Mouse (Mus musculus): Measurements from ENCODE around the gene Plcb3.

The Plcb3 gene

GRCm38 (mm10) chr19:6940396-6941351 is 35.6 kb downstream of the Plcb3 start:
- DNase-seq (ENCODE audit: low read depth, low spot score), result no peak

- no peak for DNase-seq (ENCODE audit: low read depth, low spot score)
These were observed 36.9 kb downstream of the Plcb3 start for GRCm38 (mm10) chr19:6939106-6940002.

GRCm38 (mm10) chr19:6937541-6938465 is 38.5 kb downstream of the Plcb3 start:
- no peak for DNase-seq (ENCODE audit: low read depth, low spot score)

GRCm38 (mm10) chr19:6936299-6936698 is 40.0 kb downstream of the Plcb3 start:
- no peak for DNase-seq (ENCODE audit: low read depth, low spot score)

- DNase-seq (ENCODE audit: low read depth, low spot score), result no peak
These were observed 41.9 kb downstream of the Plcb3 start, which contains the start of gene Kcnk4 for GRCm38 (mm10) chr19:6934195-6934977. TSS of gene Kcnk4 (minus strand) at chr19:6934515.

GRCm38 (mm10) chr19:6933436-6934194 is 42.7 kb downstream of the Plcb3 start:
- DNase-seq (ENCODE audit: low read depth, low spot score), result no peak

- no peak for DNase-seq (ENCODE audit: low read depth, low spot score)
These were observed 43.2 kb downstream of the Plcb3 start for GRCm38 (mm10) chr19:6933102-6933435.

GRCm38 (mm10) chr19:6932018-6932417 is 44.3 kb downstream of the Plcb3 start:
- DNase-seq (ENCODE audit: low read depth, low spot score), result no peak

GRCm38 (mm10) chr19:6931002-6931401 is 45.3 kb downstream of the Plcb3 start:
- no peak for DNase-seq (ENCODE audit: low read depth, low spot score)

GRCm38 (mm10) chr19:6928080-6928479 is 48.2 kb downstream of the Plcb3 start:
- no peak for DNase-seq (ENCODE audit: low read depth, low spot score)

GRCm38 (mm10) chr19:6926559-6927255 is 49.6 kb downstream of the Plcb3 start:
- DNase-seq (ENCODE audit: low read depth, low spot score), result no peak

- DNase-seq (ENCODE audit: low read depth, low spot score), result no peak
These were observed 50.5 kb downstream of the Plcb3 start for GRCm38 (mm10) chr19:6925611-6926329.

GRCm38 (mm10) chr19:6925307-6925573 is 51.0 kb downstream of the Plcb3 start, which contains the start of gene Catsperz:
TSS of gene Catsperz (minus strand) at chr19:6925380.
- no peak for DNase-seq (ENCODE audit: low read depth, low spot score)

GRCm38 (mm10) chr19:6924461-6925306 is 51.6 kb downstream of the Plcb3 start:
- no peak for DNase-seq (ENCODE audit: low read depth, low spot score)

GRCm38 (mm10) chr19:6922901-6923735 is 53.2 kb downstream of the Plcb3 start:
- DNase-seq (ENCODE audit: low read depth, low spot score), result no peak

- peak; percentile 96 for DNase-seq (ENCODE audit: low read depth, low spot score)
These were observed 54.4 kb downstream of the Plcb3 start, which contains the start of gene Esrra for GRCm38 (mm10) chr19:6921647-6922567. TSS of gene Esrra (minus strand) at chr19:6921813.
